Mouse (Mus musculus) c-Kit-positive CD71-negative TER-119-negative erythroid progenitor cells, embryonic 14.5 days (primary cell): ENCODE data around the gene Ankrd34a.
A peak's percentile ranks its signal among the peaks of the same experiment; 100 is the strongest.

ENCODE experiments used
- DNase-seq: peaks from one replicate; pipeline ENCODE4 v3.0.0-alpha.2; 2013; ENCODE audit warnings: low read depth

Gene Ankrd34a

GRCm38 (mm10) chr3:96596228-96596707 lies at the start of gene Ankrd34a:
Gene Ankrd34a (plus strand): TSS chr3:96596636.
- no peak for DNase-seq

GRCm38 (mm10) chr3:96546880-96547279 lies 49.6 kb upstream of the Ankrd34a start:
- DNase-seq: no peak

- DNase-seq: peak; percentile 62
Observed at GRCm38 (mm10) chr3:96547389-96547960, 49.0 kb upstream of the Ankrd34a start.

- no peak for DNase-seq
Observed at GRCm38 (mm10) chr3:96548824-96549223, 47.6 kb upstream of the Ankrd34a start.

- no peak for DNase-seq
Observed at GRCm38 (mm10) chr3:96549346-96549745, 47.1 kb upstream of the Ankrd34a start.

GRCm38 (mm10) chr3:96551203-96551602 lies 45.2 kb upstream of the Ankrd34a start:
- DNase-seq: no peak

- no peak for DNase-seq
Observed at GRCm38 (mm10) chr3:96551890-96552289, 44.5 kb upstream of the Ankrd34a start.

- no peak for DNase-seq
Observed at GRCm38 (mm10) chr3:96553601-96554000, 42.8 kb upstream of the Ankrd34a start.

- no peak for DNase-seq
Observed at GRCm38 (mm10) chr3:96554251-96554650, 42.2 kb upstream of the Ankrd34a start.

GRCm38 (mm10) chr3:96555041-96555596 lies 41.3 kb upstream of the Ankrd34a start:
- DNase-seq: no peak

- no peak for DNase-seq
Observed at GRCm38 (mm10) chr3:96555999-96556614, 40.3 kb upstream of the Ankrd34a start.

- DNase-seq: no peak
Observed at GRCm38 (mm10) chr3:96556651-96557635, 39.5 kb upstream of the Ankrd34a start.

- DNase-seq: peak; percentile 99
Observed at GRCm38 (mm10) chr3:96557694-96558093, 38.7 kb upstream of the Ankrd34a start, which contains the start of gene Txnip. Gene Txnip (plus strand): TSS chr3:96557957.

GRCm38 (mm10) chr3:96558159-96558558 lies 38.3 kb upstream of the Ankrd34a start:
- DNase-seq: no peak

GRCm38 (mm10) chr3:96558668-96559196 lies 37.7 kb upstream of the Ankrd34a start:
- no peak for DNase-seq

- DNase-seq: no peak
Observed at GRCm38 (mm10) chr3:96559398-96559910, 37.0 kb upstream of the Ankrd34a start.

GRCm38 (mm10) chr3:96559911-96560850 lies 36.3 kb upstream of the Ankrd34a start:
- DNase-seq: no peak

- no peak for DNase-seq
Observed at GRCm38 (mm10) chr3:96560881-96561668, 35.4 kb upstream of the Ankrd34a start.

- no peak for DNase-seq
Observed at GRCm38 (mm10) chr3:96561946-96562681, 34.3 kb upstream of the Ankrd34a start.
